Mouse (Mus musculus): ENCODE measurements at regions not wholly inside any gene's neighbourhood (a gene's known extent, or its start where the extent isn't known, plus 50 kb on each side); places are given as distances from the start of the nearest gene placed in this dataset.

- peak; percentile 33 for DNase-seq
Observed at GRCm38 (mm10) chr14:76302322-76302991, 112.3 kb upstream of the Tsc22d1 start.

DNA sequence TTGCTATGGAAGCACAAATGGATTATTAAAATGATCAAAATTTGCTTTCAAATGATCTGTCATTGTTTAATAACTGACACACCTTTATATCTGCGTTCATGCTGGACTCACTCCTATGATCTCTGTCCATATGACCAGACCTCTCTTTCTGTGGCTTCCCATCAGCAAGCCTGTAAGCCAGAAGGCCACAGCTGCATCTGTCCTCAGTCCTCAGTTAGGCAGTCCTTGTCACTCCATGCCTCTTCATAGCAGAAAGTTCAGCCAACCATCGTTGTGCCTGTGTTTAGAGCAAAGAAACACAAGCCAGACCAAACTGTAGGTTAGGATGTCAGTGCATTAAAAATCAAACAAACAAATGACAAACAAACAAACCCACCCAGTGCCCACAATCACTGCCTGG is 107.2 kb upstream of the Tsc22d1 start:
- no peak for DNase-seq

GRCm38 (mm10) chr14:76308188-76308812 is 106.5 kb upstream of the Tsc22d1 start:
- DNase-seq = no peak

DNA sequence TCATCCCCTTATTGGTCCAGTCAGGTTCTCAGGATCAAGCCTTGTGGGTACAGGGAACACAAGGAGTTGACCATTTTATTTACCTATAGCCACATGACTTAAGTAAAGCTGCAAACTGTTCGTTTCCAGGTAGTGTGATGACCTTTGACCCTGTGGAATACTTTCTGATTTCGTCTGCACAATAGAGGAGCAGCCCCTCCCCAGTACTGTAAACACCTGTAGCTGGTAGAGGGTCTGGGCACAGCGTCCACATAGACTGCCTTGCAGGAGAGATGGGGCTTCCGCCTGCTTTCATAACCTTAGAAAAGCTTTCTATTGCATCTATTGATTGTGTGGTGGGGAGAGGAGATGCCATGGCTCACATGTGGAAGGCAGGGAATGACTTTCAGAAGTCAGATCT is 105.2 kb upstream of the Tsc22d1 start:
- DNase-seq = no peak

GRCm38 (mm10) chr14:76310278-76310677 is 104.5 kb upstream of the Tsc22d1 start:
- peak; percentile 72 for DNase-seq

DNA sequence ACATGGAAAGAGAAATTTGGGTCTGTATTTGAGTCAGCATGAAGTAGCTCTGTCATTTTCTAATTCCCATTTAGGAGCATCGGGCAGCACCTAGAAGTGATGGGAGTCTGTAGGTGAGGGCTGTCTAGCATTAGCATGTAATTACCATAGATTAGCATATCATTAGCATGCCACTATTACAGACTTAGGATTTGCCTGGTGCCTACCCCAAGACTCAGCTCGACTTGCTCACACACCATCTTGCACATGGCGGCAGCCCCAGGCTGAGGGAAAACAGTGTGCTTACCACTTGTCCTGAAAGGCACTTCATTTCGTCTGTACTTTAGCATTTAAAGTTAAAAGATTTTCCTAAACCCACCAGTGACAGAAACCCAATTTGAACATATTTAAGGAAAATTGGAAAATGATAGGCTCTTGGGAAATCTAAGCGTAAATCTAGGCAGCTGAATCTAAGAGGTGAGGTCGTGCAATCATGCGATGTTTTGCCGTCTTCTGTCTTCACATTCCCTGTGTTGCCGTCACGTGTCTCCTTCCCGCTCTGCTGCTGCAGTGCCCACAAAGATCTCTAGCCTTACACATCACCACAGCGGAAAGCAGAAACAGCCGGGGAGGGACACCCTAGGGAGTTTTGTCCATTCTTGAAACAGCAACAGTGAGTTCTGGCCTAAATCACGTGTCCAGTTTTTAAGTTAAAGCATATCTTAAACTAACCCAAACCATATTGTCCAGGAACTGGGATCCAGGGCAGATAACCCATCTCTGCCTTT is 101.2 kb upstream of the Tsc22d1 start:
- DNase-seq = no peak

- DNase-seq = peak; percentile 71
Observed at GRCm38 (mm10) chr14:76318438-76318837, 96.3 kb upstream of the Tsc22d1 start.

DNA sequence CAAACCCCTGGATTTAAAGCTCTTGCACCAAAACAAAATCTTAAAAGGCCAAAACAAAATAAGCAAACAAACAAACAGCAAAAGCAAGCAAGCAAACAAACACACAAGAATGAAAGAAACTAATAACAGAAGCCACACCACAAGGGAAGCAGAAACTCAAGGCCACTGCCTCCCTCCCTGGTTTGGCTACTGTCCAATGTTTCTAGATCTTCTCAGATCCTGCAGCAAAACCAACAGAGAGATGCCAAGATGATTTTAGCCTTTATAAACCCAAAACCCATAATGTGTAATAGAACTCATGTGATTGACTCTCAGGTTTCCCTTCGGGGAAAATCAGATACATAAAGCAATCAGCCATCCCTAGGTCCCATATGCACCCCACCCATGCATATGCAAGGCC is 90.5 kb upstream of the Tsc22d1 start:
- no peak for DNase-seq

GRCm38 (mm10) chr14:76329983-76330382 is 84.8 kb upstream of the Tsc22d1 start:
- DNase-seq = no peak

GRCm38 (mm10) chr14:76331497-76332335 is 83.0 kb upstream of the Tsc22d1 start:
- DNase-seq = no peak

DNA sequence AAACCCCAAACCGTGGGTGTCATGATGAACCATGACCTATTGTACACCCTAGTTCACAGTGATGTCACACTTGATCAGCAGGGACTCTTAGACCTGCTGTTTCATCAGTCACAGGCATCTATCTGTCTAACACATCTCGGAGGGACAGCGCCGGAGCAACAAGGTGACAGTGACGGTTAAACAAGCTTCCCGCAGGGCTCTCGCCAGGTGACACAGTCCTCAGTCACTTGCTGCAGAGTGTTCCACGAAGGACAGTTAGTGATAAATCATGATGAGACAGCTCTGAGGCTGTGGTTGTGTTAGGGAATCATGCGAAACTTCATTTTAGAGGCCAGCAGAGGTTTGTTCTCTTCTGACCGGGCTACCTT is 82.4 kb upstream of the Tsc22d1 start:
- no peak for DNase-seq

DNA sequence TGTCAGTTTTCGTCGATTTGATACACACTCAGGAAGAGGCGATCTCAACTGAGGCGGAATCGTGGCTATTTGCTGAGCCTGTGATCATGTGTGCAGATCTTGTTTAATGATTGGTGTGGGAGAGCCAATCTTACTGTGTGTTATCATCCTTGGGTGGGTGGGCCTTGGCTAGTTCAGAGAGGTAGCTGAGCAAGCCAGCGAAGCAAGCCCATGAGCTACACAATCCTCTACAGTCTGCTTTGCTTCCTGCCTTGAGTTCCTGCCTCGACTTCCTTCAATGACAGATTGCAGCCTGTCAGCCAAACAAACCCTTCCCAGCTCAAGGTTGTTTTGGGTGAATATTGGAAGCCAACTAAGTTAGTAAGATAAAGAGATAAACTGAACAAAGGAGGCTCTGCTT is 74.0 kb upstream of the Tsc22d1 start:
- no peak for DNase-seq

GRCm38 (mm10) chr14:76341226-76341625 is 73.5 kb upstream of the Tsc22d1 start:
- DNase-seq = no peak

GRCm38 (mm10) chr14:76351856-76352255 is 62.9 kb upstream of the Tsc22d1 start:
- DNase-seq = no peak

DNA sequence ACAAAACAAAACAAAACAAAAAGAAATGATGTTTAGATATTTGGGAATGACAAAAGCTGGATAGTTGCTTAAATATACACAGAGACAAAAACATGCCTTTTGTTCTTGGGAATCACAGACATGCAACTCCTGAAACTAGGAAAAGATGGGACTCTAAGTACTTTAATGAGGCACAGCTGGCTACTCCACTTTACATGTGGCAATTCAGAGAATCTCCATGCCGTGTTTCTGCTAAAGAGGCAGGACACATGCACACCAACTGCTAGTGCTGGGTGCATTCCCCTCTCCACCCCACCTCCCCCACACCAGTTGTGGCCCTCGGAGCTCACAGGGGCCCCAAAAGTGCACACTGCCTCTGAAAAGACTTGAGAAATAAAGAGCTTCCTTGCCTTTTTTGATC is 58.6 kb upstream of the Tsc22d1 start:
- no peak for DNase-seq

DNA sequence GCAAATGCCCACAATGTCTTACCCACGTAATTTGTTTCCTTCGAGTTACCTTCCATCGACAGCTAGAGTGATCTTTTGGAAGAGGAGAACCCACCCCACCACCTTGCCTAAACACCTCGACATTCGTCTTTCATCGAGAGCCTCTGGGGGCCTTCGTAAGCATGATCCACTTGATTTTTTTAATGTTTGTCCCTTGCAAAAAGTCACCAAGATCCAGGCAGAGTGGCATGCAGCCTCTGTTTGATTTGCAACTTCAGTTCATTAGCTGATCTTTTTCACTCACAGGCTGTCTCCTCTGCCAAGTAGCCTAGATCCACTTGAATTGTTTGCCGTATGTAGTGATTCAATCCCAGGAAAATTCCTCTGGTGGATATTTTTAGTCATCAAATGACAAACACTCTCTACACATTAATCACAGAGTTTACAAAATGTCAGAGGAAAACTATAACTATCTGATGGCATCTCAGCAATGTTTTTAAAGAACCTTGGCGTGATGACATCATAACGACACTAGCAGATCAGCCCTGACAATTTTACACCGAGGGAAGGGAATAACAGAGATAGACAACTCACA is 54.8 kb upstream of the Tsc22d1 start:
- DNase-seq = no peak

GRCm38 (mm10) chr14:76364034-76364433 is 50.7 kb upstream of the Tsc22d1 start:
- DNase-seq = no peak

Data from lung, postnatal 14 days (tissue).